Mouse (Mus musculus) heart, embryonic 10.5 days (tissue): ENCODE measurements around the gene Nxf2. TPM values are rescaled to one million over a fixed set of nuclear protein-coding genes. Genes with fewer than 3 reads are reported as not detected.
"Not testable (repeated sequence)": the region's sequence is repeated elsewhere in the genome, so short reads cannot be mapped to it uniquely, and the experiment has no call there.

ENCODE experiments used
- DNase-seq: peaks from one replicate; pipeline ENCODE4 v3.0.0-alpha.2; 2017; ENCODE audit warnings: low spot score
- H3K27ac ChIP-seq: fragments of 300-500 bp; sonication (generic); 2 replicates; pipeline ENCODE4 v1.5.1; 2016; ENCODE audit warnings: mild to moderate bottlenecking
- H3K27me3 ChIP-seq: fragments of 300-500 bp; sonication (generic); 2 replicates; pipeline ENCODE4 v1.6.1; 2016; ENCODE audit warnings: mild to moderate bottlenecking; ENCODE audit not compliant: poor library complexity, insufficient read depth, severe bottlenecking
- H3K36me3 ChIP-seq: fragments of 300-500 bp; sonication (generic); 2 replicates; pipeline ENCODE4 v1.6.1; 2016; ENCODE audit warnings: mild to moderate bottlenecking, moderate library complexity
- H3K4me1 ChIP-seq: fragments of 300-500 bp; sonication (generic); 2 replicates; pipeline ENCODE4 v1.6.1; 2016; ENCODE audit warnings: mild to moderate bottlenecking
- H3K4me3 ChIP-seq: fragments of 300-500 bp; sonication (generic); 2 replicates; pipeline ENCODE4 v1.5.1; 2016; ENCODE audit warnings: mild to moderate bottlenecking, moderate library complexity
- H3K9me3 ChIP-seq: fragments of 300-500 bp; sonication (generic); 2 replicates; pipeline ENCODE4 v1.6.1; 2016; ENCODE audit warnings: mild to moderate bottlenecking, moderate library complexity
- WGBS: fragments of 180-500 bp; shearing (Covaris S2); methylation state at CpG from one replicate; pipeline ENCODE4 v1.1.7; 2016; 5-methylcytosine and 5-hydroxymethylcytosine counted together
- polyA plus RNA-seq: library from polyadenylated mRNA; unstranded; fragments of >200 nt; fragmentation: Nextera tagmentation; extraction: Ambion mirVana; gene quantifications from 2 replicates; pipeline ENCODE4 v1.2.1, GENCODE M21; 2016

Nxf2 gene
- polyA plus RNA-seq, 1 experiment from 2014 or later = 0.59 TPM

DNA sequence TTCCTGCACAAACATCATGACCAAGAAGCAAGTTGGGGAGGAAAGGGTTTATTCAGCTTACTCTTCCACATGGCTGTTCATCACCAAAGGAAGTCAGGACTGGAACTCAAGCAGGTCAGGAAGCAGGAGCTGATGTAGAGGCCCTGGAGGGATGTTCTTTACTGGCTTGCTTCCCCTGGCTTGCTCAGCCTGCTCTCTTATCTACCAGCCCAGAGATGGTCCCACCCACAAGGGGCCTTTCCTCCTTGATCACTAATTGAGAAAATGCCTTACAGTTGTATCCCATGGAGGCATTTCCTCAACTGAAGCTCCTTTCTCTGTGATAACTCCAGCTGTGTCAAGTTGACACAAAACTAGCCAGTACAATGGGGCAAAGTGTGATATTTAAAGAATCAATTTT is 49.2 kb downstream of the Nxf2 start:
- H3K27me3 ChIP-seq, H3K4me1 ChIP-seq, H3K9me3 ChIP-seq, H3K27ac ChIP-seq, H3K36me3 ChIP-seq, H3K4me3 ChIP-seq, DNase-seq: not testable (repeated sequence)

DNA sequence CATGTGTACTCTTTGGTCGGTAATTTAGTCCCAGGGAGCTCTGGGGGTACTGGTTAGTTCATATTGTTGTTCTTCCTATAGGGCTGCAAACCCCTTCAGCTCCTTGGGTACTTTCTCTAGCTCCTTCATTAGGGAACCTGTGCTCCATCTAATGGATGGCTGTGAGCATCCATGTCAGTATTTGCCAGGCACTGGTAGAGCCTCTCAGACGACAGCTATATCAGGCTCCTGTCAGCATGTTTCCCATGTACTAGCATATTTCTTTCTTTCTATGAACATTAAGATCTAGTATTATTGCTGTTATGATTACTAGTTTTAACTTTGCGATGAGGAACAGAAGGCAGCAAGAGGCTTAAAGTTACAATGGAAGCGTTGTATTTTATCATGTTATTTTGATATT is 49.7 kb downstream of the Nxf2 start:
- no peaks in the 10 kb centered on the region for H3K9me3 ChIP-seq
- no peaks in the 10 kb centered on the region; the same call in 1 of the 2 replicates for H3K27me3 ChIP-seq
- 58% methylated on average over 4 of the region's 4 CpGs for WGBS
- no peak for DNase-seq
- no peaks in the 10 kb centered on the region for H3K4me1 ChIP-seq
- H3K27ac ChIP-seq = no peak overlapping the region
- no peak overlapping the region for H3K4me3 ChIP-seq
- H3K36me3 ChIP-seq = no peaks in the 10 kb centered on the region

DNA sequence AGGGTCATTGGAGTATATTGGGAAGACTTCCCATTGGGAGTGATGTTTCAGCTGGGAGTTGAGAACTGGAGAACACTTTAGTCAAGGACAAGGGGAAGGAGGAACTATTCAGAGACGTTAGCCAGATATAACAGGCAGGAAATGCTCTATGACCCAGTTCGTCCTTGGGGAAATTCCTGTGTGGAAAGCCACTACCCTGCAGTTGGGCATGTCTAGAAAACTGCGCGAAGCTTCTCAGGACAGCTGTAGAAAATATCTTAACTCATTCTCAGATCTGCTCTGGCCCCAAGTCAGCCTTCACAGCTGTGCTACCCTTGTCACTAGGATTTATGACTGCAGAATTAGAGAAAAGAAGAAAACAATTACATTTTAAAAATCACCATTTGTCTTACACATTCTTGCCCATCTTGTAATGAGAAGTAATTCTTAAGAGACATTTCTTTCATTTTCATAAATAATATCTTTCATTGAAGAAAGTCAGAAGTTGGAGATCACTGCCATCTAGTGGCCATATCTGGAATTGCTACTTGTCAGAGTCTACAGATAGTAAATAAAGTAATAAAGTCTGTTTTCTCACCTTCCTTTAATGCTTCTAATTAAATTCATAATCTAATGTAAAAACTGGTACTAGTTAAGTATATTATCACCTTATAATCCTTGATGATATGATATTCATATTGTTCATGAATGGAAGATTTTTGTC is 51.2 kb downstream of the Nxf2 start:
- no peak for DNase-seq
- Histone ChIP-seq H3K4me3 (no peak overlapping the region), H3K27ac (no peak overlapping the region), H3K36me3 (no peaks in the 10 kb centered on the region), H3K27me3 (no peaks in the 10 kb centered on the region), H3K9me3 (no peaks in the 10 kb centered on the region), H3K4me1 (no peaks in the 10 kb centered on the region)
- WGBS = 15% methylated on average over 4 of the region's 4 CpGs

DNA sequence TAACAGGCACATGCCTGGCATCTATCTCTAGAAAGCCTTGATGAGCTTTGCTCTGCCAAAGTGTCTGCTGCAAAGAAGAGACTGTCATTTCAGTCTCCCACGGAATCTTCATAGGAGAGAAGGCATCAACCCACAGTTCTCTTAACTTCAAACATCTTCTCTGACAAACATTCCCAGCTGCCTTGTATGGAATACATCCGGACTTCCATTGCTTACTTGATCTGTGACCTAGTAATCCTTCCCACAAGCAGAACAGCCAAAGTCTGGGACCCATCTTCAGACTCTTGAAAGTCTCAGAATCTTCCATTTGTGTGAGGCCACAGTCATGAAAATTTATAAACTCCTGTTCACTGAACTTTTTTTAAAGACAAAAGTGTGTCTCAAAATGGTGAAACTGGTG is 51.7 kb downstream of the Nxf2 start:
- Histone ChIP-seq H3K36me3 (no peaks in the 10 kb centered on the region), H3K27me3 (no peaks in the 10 kb centered on the region), H3K4me1 (no peaks in the 10 kb centered on the region), H3K4me3 (no peak overlapping the region), H3K27ac (no peak overlapping the region), H3K9me3 (no peaks in the 10 kb centered on the region)
- DNase-seq = no peak
- WGBS = 54% methylated on average over 2 of the region's 2 CpGs

DNA sequence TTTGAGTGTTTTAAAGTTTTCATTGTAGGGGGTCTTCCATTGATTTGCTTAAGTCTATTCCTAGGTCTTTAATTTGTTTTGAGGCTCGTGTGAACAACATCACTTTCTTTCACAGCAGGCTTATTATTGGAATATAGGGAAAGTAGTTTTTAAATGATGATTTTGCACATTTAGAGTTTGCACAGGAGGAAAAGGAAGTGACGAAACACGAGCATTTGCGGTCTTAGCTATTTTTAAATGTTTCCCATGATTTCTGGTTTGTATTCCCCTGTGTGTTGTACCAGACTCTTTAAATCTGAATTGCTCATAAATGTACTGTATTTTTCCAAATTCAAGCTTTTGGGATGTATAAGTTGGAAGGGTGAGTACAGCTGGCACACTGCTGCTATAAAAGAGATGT is 54.2 kb downstream of the Nxf2 start:
- DNase-seq = no peak
- WGBS = 76% methylated on average over 4 of the region's 4 CpGs
- Histone ChIP-seq H3K27me3 (no peaks in the 10 kb centered on the region), H3K9me3 (no peaks in the 10 kb centered on the region), H3K27ac (no peak overlapping the region), H3K4me3 (no peak overlapping the region), H3K36me3 (no peaks in the 10 kb centered on the region), H3K4me1 (no peaks in the 10 kb centered on the region)

Other genes with a start within 250 kb of the Nxf2 start
- gene Armcx1, start 246.8 kb downstream of the Nxf2 start, polyA plus RNA-seq = 41.4 and 48.4 TPM in 2 replicates
- 15.5 and 18.2 TPM in 2 replicates for gene Armcx6, start 213.3 kb downstream of the Nxf2 start, polyA plus RNA-seq
- gene Armcx3, start 208.2 kb downstream of the Nxf2 start, polyA plus RNA-seq = 70.7 and 82.5 TPM in 2 replicates
- 66.5 and 67.5 TPM in 2 replicates for gene Armcx2, start 155.5 kb downstream of the Nxf2 start, polyA plus RNA-seq
- gene Zmat1, start 44.5 kb upstream of the Nxf2 start, polyA plus RNA-seq = 6.8 and 7.8 TPM in 2 replicates
- gene Gm15023, start 212.9 kb upstream of the Nxf2 start, polyA plus RNA-seq = not detected in 2 replicates
- gene Tceal6, start 245.9 kb upstream of the Nxf2 start, polyA plus RNA-seq = 2.2 and 2.3 TPM in 2 replicates